Mouse (Mus musculus): ENCODE results near the gene Cyfip2. TPM values are rescaled to one million over a fixed set of nuclear protein-coding genes. Genes with fewer than 3 reads are reported as not detected.
"Not testable (repeated sequence)": the region's sequence is repeated elsewhere in the genome, so short reads cannot be mapped to it uniquely, and the experiment has no call there.

The Cyfip2 gene
- polyA plus RNA-seq, 1 experiment, result 0.77 TPM

- TF ChIP-seq USF1 (IDR thresholded peaks at IDR 0.05; ENCODE audit: low read depth), result no peak
- no peak for TF ChIP-seq MYOD1 (IDR thresholded peaks at IDR 0.05; ENCODE audit: control insufficient read depth, insufficient read length, low read depth)
- no peak for TF ChIP-seq CTCF (IDR thresholded peaks at IDR 0.05; ENCODE audit: control insufficient read depth, insufficient read depth, insufficient read length)
- TF ChIP-seq MYOG (IDR thresholded peaks at IDR 0.05; ENCODE audit: control insufficient read depth, extremely low read depth, insufficient read length), result no peak
- no peak for TF ChIP-seq CEBPB (IDR thresholded peaks at IDR 0.05; ENCODE audit: low read depth)
- no peak for TF ChIP-seq FOSL1 (IDR thresholded peaks at IDR 0.05; ENCODE audit: insufficient read depth, low read length, poor library complexity, severe bottlenecking)
- TF ChIP-seq MAX (IDR thresholded peaks at IDR 0.05), result no peak
- H3K27me3 ChIP-seq (ENCODE audit: control insufficient read depth, insufficient read depth, insufficient read length), result no peaks in the 10 kb centered on the region
- H3K79me2 ChIP-seq (ENCODE audit: control insufficient read depth, insufficient read depth), result no peaks in the 10 kb centered on the region
- no peaks in the 10 kb centered on the region for H3K36me3 ChIP-seq (ENCODE audit: control insufficient read depth, insufficient read depth)
- no peak overlapping the region for H3K4me3 ChIP-seq (ENCODE audit: insufficient read depth, poor library complexity, severe bottlenecking)
- no peak overlapping the region for H3ac ChIP-seq (ENCODE audit: control insufficient read depth, insufficient read length, low read depth)
- H3K79me3 ChIP-seq (ENCODE audit: low read depth), result no peaks in the 10 kb centered on the region
Measured at GRCm38 (mm10) chr11:46201636-46202546, 110.8 kb downstream of the Cyfip2 start.

- Histone ChIP-seq H3ac (ENCODE audit: control insufficient read depth, insufficient read length, low read depth) (no peak overlapping the region), H3K36me3 (ENCODE audit: control insufficient read depth, insufficient read depth) (no peaks in the 10 kb centered on the region), H3K4me3 (ENCODE audit: insufficient read depth, poor library complexity, severe bottlenecking) (no peak overlapping the region), H3K27me3 (ENCODE audit: control insufficient read depth, insufficient read depth, insufficient read length) (no peaks in the 10 kb centered on the region), H3K79me2 (ENCODE audit: control insufficient read depth, insufficient read depth) (no peaks in the 10 kb centered on the region), H3K79me3 (ENCODE audit: low read depth) (no peaks in the 10 kb centered on the region)
- TF ChIP-seq FOSL1 (IDR thresholded peaks at IDR 0.05; ENCODE audit: insufficient read depth, low read length, poor library complexity, severe bottlenecking) (no peak), CEBPB (IDR thresholded peaks at IDR 0.05; ENCODE audit: low read depth) (no peak), MYOD1 (IDR thresholded peaks at IDR 0.05; ENCODE audit: control insufficient read depth, insufficient read length, low read depth) (no peak)
Measured at GRCm38 (mm10) chr11:46200664-46201063, 112.0 kb downstream of the Cyfip2 start.

- Histone ChIP-seq H3K36me3 (ENCODE audit: control insufficient read depth, insufficient read depth) (no peaks in the 10 kb centered on the region), H3K79me2 (ENCODE audit: control insufficient read depth, insufficient read depth) (no peaks in the 10 kb centered on the region), H3K79me3 (ENCODE audit: low read depth) (no peaks in the 10 kb centered on the region), H3K4me3 (ENCODE audit: insufficient read depth, poor library complexity, severe bottlenecking) (no peak overlapping the region), H3K27me3 (ENCODE audit: control insufficient read depth, insufficient read depth, insufficient read length) (no peaks in the 10 kb centered on the region), H3ac (ENCODE audit: control insufficient read depth, insufficient read length, low read depth) (no peak overlapping the region)
- TF ChIP-seq MAX (IDR thresholded peaks at IDR 0.05), result no peak
Measured at GRCm38 (mm10) chr11:46194175-46194574, 118.5 kb downstream of the Cyfip2 start.

GRCm38 (mm10) chr11:46188283-46188682 is 124.4 kb downstream of the Cyfip2 start:
- no peaks in the 10 kb centered on the region for H3K79me2 ChIP-seq (ENCODE audit: control insufficient read depth, insufficient read depth)
- no peak overlapping the region for H3ac ChIP-seq (ENCODE audit: control insufficient read depth, insufficient read length, low read depth)
- no peak overlapping the region for H3K4me3 ChIP-seq (ENCODE audit: insufficient read depth, poor library complexity, severe bottlenecking)
- peaks cover 7% of the 10 kb centered on the region for H3K27me3 ChIP-seq (ENCODE audit: control insufficient read depth, insufficient read depth, insufficient read length)
- TF ChIP-seq FOSL1 (IDR thresholded peaks at IDR 0.05; ENCODE audit: insufficient read depth, low read length, poor library complexity, severe bottlenecking) (no peak), CTCF (IDR thresholded peaks at IDR 0.05; ENCODE audit: control insufficient read depth, insufficient read depth, insufficient read length) (no peak), USF1 (IDR thresholded peaks at IDR 0.05; ENCODE audit: low read depth) (no peak), MYOD1 (IDR thresholded peaks at IDR 0.05; ENCODE audit: control insufficient read depth, insufficient read length, low read depth) (no peak), MYOG (IDR thresholded peaks at IDR 0.05; ENCODE audit: control insufficient read depth, extremely low read depth, insufficient read length) (no peak), MAX (IDR thresholded peaks at IDR 0.05) (no peak), CEBPB (IDR thresholded peaks at IDR 0.05; ENCODE audit: low read depth) (no peak)
- no peaks in the 10 kb centered on the region for H3K79me3 ChIP-seq (ENCODE audit: low read depth)
- H3K36me3 ChIP-seq (ENCODE audit: control insufficient read depth, insufficient read depth), result no peaks in the 10 kb centered on the region

GRCm38 (mm10) chr11:46185486-46185885 is 127.2 kb downstream of the Cyfip2 start:
- Histone ChIP-seq H3ac (ENCODE audit: control insufficient read depth, insufficient read length, low read depth) (no peak overlapping the region), H3K79me3 (ENCODE audit: low read depth) (no peaks in the 10 kb centered on the region), H3K4me3 (ENCODE audit: insufficient read depth, poor library complexity, severe bottlenecking) (no peak overlapping the region), H3K36me3 (ENCODE audit: control insufficient read depth, insufficient read depth) (no peaks in the 10 kb centered on the region), H3K79me2 (ENCODE audit: control insufficient read depth, insufficient read depth) (no peaks in the 10 kb centered on the region), H3K27me3 (ENCODE audit: control insufficient read depth, insufficient read depth, insufficient read length) (peaks cover 7% of the 10 kb centered on the region)
- TF ChIP-seq FOSL1 (IDR thresholded peaks at IDR 0.05; ENCODE audit: insufficient read depth, low read length, poor library complexity, severe bottlenecking) (no peak), MAX (IDR thresholded peaks at IDR 0.05) (no peak), CTCF (IDR thresholded peaks at IDR 0.05; ENCODE audit: control insufficient read depth, insufficient read depth, insufficient read length) (no peak), MYOG (IDR thresholded peaks at IDR 0.05; ENCODE audit: control insufficient read depth, extremely low read depth, insufficient read length) (no peak), CEBPB (IDR thresholded peaks at IDR 0.05; ENCODE audit: low read depth) (no peak), MYOD1 (IDR thresholded peaks at IDR 0.05; ENCODE audit: control insufficient read depth, insufficient read length, low read depth) (no peak), USF1 (IDR thresholded peaks at IDR 0.05; ENCODE audit: low read depth) (no peak)

GRCm38 (mm10) chr11:46184946-46185345 is 127.7 kb downstream of the Cyfip2 start:
- no peak for TF ChIP-seq CEBPB (IDR thresholded peaks at IDR 0.05; ENCODE audit: low read depth)
- H3K36me3 ChIP-seq (ENCODE audit: control insufficient read depth, insufficient read depth), result no peaks in the 10 kb centered on the region
- H3ac ChIP-seq (ENCODE audit: control insufficient read depth, insufficient read length, low read depth), result no peak overlapping the region
- no peaks in the 10 kb centered on the region for H3K79me3 ChIP-seq (ENCODE audit: low read depth)
- H3K27me3 ChIP-seq (ENCODE audit: control insufficient read depth, insufficient read depth, insufficient read length), result peaks cover 7% of the 10 kb centered on the region
- no peaks in the 10 kb centered on the region for H3K79me2 ChIP-seq (ENCODE audit: control insufficient read depth, insufficient read depth)
- H3K4me3 ChIP-seq (ENCODE audit: insufficient read depth, poor library complexity, severe bottlenecking), result no peak overlapping the region

- not testable (repeated sequence) for H3K36me3 ChIP-seq (ENCODE audit: control insufficient read depth, insufficient read depth); H3K79me2 ChIP-seq (ENCODE audit: control insufficient read depth, insufficient read depth); H3K4me3 ChIP-seq (ENCODE audit: insufficient read depth, poor library complexity, severe bottlenecking); H3ac ChIP-seq (ENCODE audit: control insufficient read depth, insufficient read length, low read depth); H3K79me3 ChIP-seq (ENCODE audit: low read depth); H3K27me3 ChIP-seq (ENCODE audit: control insufficient read depth, insufficient read depth, insufficient read length)
Measured at GRCm38 (mm10) chr11:46182031-46182430, 130.6 kb downstream of the Cyfip2 start.

All from C2C12 (cell line).